Mouse (Mus musculus) midbrain, embryonic 16.5 days (tissue): ENCODE results near the gene Tnfaip8l1. TPM values are rescaled to one million over a fixed set of nuclear protein-coding genes. Genes with fewer than 3 reads are reported as not detected.

Source experiments
- ATAC-seq: fragments of 200-750 bp; cut with Nextera tagmentation; 2 replicates; pipeline ENCODE4 v1.8.0; 2017; ENCODE audit warnings: moderate TSS enrichment
- H3K27ac ChIP-seq: fragments of 300-500 bp; sonication (generic); 2 replicates; pipeline ENCODE4 v1.5.1; 2014; ENCODE audit warnings: mild to moderate bottlenecking, low read length, mixed read lengths
- H3K27me3 ChIP-seq: fragments of 300-500 bp; sonication (generic); 2 replicates; pipeline ENCODE4 v1.6.1; 2014; ENCODE audit warnings: low read depth, low read length, mixed read lengths; ENCODE audit not compliant: control insufficient read depth, insufficient read depth
- H3K36me3 ChIP-seq: fragments of 300-500 bp; sonication (generic); 2 replicates; pipeline ENCODE4 v1.6.1; 2014; ENCODE audit warnings: mild to moderate bottlenecking, low read length, moderate library complexity, mixed read lengths; ENCODE audit not compliant: control insufficient read depth, insufficient read depth
- H3K4me1 ChIP-seq: fragments of 300-500 bp; sonication (generic); 2 replicates; pipeline ENCODE4 v1.6.1; 2014; ENCODE audit warnings: mild to moderate bottlenecking, low read length, mixed read lengths; ENCODE audit not compliant: control insufficient read depth, insufficient read depth
- H3K4me2 ChIP-seq: fragments of 300-500 bp; sonication (generic); 2 replicates; pipeline ENCODE4 v1.6.1; 2014; ENCODE audit warnings: mild to moderate bottlenecking, low read length, mixed read lengths
- H3K4me3 ChIP-seq: fragments of 300-500 bp; sonication (generic); 2 replicates; pipeline ENCODE4 v1.5.1; 2014; ENCODE audit warnings: low read depth, mild to moderate bottlenecking, low read length, moderate library complexity, mixed read lengths
- H3K9ac ChIP-seq: fragments of 300-500 bp; sonication (generic); 2 replicates; pipeline ENCODE4 v1.6.1; 2014; ENCODE audit warnings: low read depth, low read length, mixed read lengths
- H3K9me3 ChIP-seq: fragments of 300-500 bp; sonication (generic); replicated peaks from 2 replicates; pipeline ENCODE4 v1.6.1; 2014; ENCODE audit warnings: mild to moderate bottlenecking, low read length, mixed read lengths; ENCODE audit not compliant: control insufficient read depth, poor library complexity, severe bottlenecking
- WGBS: fragments of 180-500 bp; shearing (Covaris S2); extraction: QIAGEN DNeasy Blood & Tissue Kit; methylation state at CpG from one replicate; pipeline ENCODE4 v1.1.7; 2014; 5-methylcytosine and 5-hydroxymethylcytosine counted together
- polyA plus RNA-seq: library from polyadenylated mRNA; unstranded; fragments of >200 nt; fragmentation: Nextera tagmentation; extraction: Ambion mirVana; gene quantifications from 2 replicates; pipeline ENCODE4 v1.2.1, GENCODE M21; 2015

Gene Tnfaip8l1
- polyA plus RNA-seq, 1 experiment from 2014 or later = 10.8 TPM

GRCm38 (mm10) chr17:56185281-56186141, 23.2 kb downstream of the Tnfaip8l1 start:
- 37% methylated on average over 11 of the region's 11 CpGs for WGBS
- Histone ChIP-seq H3K36me3 (peaks cover 29% of the 10 kb centered on the region), H3K4me2 (no peak overlapping the region), H3K9ac (no peak overlapping the region), H3K4me1 (peaks cover 7% of the 10 kb centered on the region), H3K4me3 (no peak overlapping the region), H3K27me3 (no peaks in the 10 kb centered on the region), H3K9me3 (no peaks in the 10 kb centered on the region), H3K27ac (0 out of 2 replicates have a peak overlapping the region, but pooled peaks have one; percentile 19)
- ATAC-seq = no peak

- Histone ChIP-seq H3K4me1 (no peaks in the 10 kb centered on the region), H3K9ac (no peak overlapping the region), H3K4me2 (no peak overlapping the region), H3K36me3 (peaks cover 61% of the 10 kb centered on the region), H3K27me3 (no peaks in the 10 kb centered on the region), H3K4me3 (no peak overlapping the region), H3K27ac (no peak overlapping the region), H3K9me3 (no peaks in the 10 kb centered on the region)
- ATAC-seq = no peak
- 86% methylated on average over 6 of the region's 6 CpGs for WGBS
Observed at GRCm38 (mm10) chr17:56191266-56191665, 29.0 kb downstream of the Tnfaip8l1 start.

GRCm38 (mm10) chr17:56194357-56194756, 32.1 kb downstream of the Tnfaip8l1 start:
- Histone ChIP-seq H3K27me3 (no peaks in the 10 kb centered on the region), H3K9ac (no peak overlapping the region), H3K9me3 (no peaks in the 10 kb centered on the region), H3K4me3 (no peak overlapping the region), H3K27ac (no peak overlapping the region), H3K4me2 (no peak overlapping the region), H3K4me1 (no peaks in the 10 kb centered on the region), H3K36me3 (peaks cover 67% of the 10 kb centered on the region)
- no peak for ATAC-seq
- WGBS = 93% methylated on average over 12 of the region's 12 CpGs

DNA sequence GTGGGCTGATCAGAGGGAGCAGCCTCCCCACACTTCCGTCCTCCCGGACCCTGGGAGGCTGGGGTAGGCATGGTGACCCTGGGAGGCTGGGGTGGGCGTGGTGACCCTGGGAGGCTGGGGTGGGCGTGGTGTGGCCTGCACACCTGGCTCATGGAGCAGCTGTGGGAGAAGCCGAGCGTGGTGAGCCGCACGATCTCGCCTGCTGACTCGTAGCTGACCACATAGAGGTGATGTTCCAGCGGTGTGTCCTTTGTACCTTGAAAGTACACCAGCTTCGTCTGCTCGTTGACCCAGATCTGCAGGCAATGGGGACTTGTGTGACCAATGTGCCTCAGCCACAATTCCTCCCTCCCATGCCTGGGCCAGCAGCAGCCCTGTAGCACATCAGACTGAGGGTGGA, 32.5 kb downstream of the Tnfaip8l1 start:
- H3K27ac ChIP-seq = no peak overlapping the region
- H3K4me2 ChIP-seq = no peak overlapping the region
- H3K9me3 ChIP-seq = no peaks in the 10 kb centered on the region
- no peaks in the 10 kb centered on the region for H3K27me3 ChIP-seq
- no peak for ATAC-seq
- no peaks in the 10 kb centered on the region for H3K4me1 ChIP-seq
- 91% methylated on average over 13 of the region's 13 CpGs for WGBS
- H3K36me3 ChIP-seq = peaks cover 67% of the 10 kb centered on the region
- H3K4me3 ChIP-seq = no peak overlapping the region
- no peak overlapping the region for H3K9ac ChIP-seq

DNA sequence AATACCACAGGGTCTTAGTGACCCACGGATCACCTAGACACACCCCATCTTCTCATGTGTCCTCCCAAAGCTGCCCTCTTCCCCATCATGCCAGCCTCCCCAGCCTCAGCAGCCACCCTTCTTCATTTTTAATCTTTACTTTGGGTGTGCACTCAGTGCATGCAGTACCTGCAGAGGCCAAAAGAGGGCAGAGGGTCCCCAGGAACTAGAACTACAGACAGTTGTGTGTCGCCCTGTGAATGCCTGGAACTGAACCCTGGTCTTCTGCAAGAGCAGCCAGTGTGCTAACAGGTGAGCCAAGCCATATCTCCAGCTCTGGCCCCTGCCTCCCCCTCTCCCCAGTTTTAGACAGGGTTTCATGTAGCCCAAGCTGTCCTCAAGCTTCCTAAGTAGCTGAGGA, 34.6 kb downstream of the Tnfaip8l1 start:
- Histone ChIP-seq H3K4me3 (no peak overlapping the region), H3K27me3 (no peaks in the 10 kb centered on the region), H3K4me2 (no peak overlapping the region), H3K27ac (no peak overlapping the region), H3K36me3 (peaks cover 72% of the 10 kb centered on the region), H3K9ac (no peak overlapping the region), H3K4me1 (no peaks in the 10 kb centered on the region), H3K9me3 (no peaks in the 10 kb centered on the region)
- 74% methylated on average over 2 of the region's 2 CpGs for WGBS
- no peak for ATAC-seq

DNA sequence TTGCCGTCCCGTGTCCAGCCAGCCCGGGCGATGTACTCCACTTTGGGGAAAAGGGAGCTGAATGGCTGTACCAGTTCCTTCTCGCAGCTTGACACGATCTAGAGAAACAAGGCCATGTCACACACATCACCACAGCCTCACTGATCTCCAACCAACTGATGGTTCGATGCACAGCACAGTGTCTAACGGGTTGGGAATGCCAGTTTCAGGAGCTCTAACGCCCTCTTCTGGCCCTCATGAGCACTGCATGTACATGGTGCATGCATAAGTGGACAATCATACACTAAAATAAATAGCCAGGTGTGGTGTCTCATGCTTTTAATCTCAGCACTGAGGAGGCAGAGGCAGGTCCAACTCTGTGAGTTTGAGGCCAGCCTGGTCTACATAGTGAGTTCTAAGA, 38.3 kb downstream of the Tnfaip8l1 start:
- Histone ChIP-seq H3K36me3 (peaks cover 78% of the 10 kb centered on the region), H3K9me3 (no peaks in the 10 kb centered on the region), H3K4me2 (no peak overlapping the region), H3K27ac (no peak overlapping the region), H3K4me3 (no peak overlapping the region), H3K4me1 (no peaks in the 10 kb centered on the region), H3K27me3 (no peaks in the 10 kb centered on the region), H3K9ac (no peak overlapping the region)
- WGBS = 84% methylated on average over 9 of the region's 9 CpGs
- ATAC-seq = no peak

DNA sequence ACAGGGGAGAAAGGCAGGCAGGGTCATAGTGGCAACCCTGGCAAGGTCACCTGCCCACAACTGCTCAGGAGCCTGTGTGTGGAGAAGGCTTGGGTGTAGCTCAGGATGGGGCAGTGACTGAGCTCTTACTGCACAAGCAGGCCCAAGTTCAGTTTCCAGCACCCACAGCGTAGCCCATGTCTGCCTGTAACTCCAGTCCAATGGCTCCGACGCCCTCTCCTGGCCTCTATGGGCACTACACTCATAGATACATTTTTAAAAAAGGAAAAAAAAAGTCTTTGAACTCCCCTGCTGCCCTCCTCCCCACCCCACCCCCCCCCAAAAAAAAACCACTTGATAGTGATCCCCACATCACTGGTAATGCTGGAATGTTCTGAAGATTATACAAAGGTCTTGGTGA, 39.4 kb downstream of the Tnfaip8l1 start:
- Histone ChIP-seq H3K9me3 (no peaks in the 10 kb centered on the region), H3K36me3 (peaks cover 80% of the 10 kb centered on the region), H3K4me1 (no peaks in the 10 kb centered on the region), H3K27ac (no peak overlapping the region), H3K4me3 (no peak overlapping the region), H3K9ac (no peak overlapping the region), H3K27me3 (no peaks in the 10 kb centered on the region), H3K4me2 (no peak overlapping the region)
- ATAC-seq = no peak
- 79% methylated on average over 3 of the region's 3 CpGs for WGBS

DNA sequence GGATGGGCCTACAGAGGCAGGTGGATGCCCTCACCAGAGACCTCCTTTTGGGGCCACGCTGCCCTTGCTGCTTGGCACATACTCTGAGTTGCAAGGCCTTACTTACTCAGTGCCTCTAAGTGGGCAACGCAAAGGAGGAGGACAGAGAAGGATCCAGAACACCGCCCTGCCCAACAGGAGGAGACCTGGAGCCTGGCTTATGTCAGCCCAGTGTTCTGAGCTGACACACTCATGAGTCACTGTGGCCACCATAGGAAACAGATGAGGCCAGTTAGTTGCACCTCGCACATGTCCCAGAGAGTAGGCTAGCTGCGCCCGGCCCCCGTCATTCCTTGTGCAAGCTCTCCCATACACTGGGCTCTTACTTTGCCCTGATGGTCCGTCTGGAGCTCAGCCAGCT, 40.2 kb downstream of the Tnfaip8l1 start:
- ATAC-seq = no peak
- no peak overlapping the region for H3K4me2 ChIP-seq
- no peak overlapping the region for H3K27ac ChIP-seq
- no peak overlapping the region for H3K4me3 ChIP-seq
- H3K9me3 ChIP-seq = no peaks in the 10 kb centered on the region
- H3K36me3 ChIP-seq = peaks cover 80% of the 10 kb centered on the region
- H3K4me1 ChIP-seq = no peaks in the 10 kb centered on the region
- WGBS = 95% methylated on average over 8 of the region's 8 CpGs
- no peaks in the 10 kb centered on the region for H3K27me3 ChIP-seq
- H3K9ac ChIP-seq = no peak overlapping the region

DNA sequence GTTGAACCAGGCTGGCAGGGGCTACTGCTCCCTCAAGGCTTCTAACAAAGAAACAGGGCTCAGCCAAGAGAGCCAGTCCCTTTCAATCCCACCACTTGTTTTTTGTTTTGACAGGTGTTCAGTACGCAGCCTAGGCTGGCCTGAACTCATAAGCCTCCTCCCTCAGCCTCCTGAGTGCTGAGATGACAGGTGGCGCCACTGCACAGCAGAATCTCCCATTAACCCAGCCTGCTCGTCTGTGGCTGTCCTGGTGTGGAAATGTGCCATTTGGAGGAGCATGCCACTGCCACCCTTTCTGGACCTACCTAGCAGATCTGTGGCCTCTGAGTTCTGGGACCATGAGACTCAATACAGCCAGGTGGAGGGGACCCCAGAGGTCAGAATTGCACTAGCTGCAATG, 41.5 kb downstream of the Tnfaip8l1 start:
- Histone ChIP-seq H3K4me2 (no peak overlapping the region), H3K27ac (no peak overlapping the region), H3K4me1 (no peaks in the 10 kb centered on the region), H3K36me3 (peaks cover 72% of the 10 kb centered on the region), H3K9me3 (no peaks in the 10 kb centered on the region), H3K4me3 (no peak overlapping the region), H3K9ac (no peak overlapping the region), H3K27me3 (no peaks in the 10 kb centered on the region)
- no peak for ATAC-seq
- WGBS = 62% methylated on average over 3 of the region's 3 CpGs
